Mouse (Mus musculus) kidney, adult 18-20 months (tissue): ENCODE results near the gene Plekha7.

Experiments
- DNase-seq: peaks from one replicate; pipeline ENCODE4 v3.0.0; 2021

Plekha7 gene

DNA sequence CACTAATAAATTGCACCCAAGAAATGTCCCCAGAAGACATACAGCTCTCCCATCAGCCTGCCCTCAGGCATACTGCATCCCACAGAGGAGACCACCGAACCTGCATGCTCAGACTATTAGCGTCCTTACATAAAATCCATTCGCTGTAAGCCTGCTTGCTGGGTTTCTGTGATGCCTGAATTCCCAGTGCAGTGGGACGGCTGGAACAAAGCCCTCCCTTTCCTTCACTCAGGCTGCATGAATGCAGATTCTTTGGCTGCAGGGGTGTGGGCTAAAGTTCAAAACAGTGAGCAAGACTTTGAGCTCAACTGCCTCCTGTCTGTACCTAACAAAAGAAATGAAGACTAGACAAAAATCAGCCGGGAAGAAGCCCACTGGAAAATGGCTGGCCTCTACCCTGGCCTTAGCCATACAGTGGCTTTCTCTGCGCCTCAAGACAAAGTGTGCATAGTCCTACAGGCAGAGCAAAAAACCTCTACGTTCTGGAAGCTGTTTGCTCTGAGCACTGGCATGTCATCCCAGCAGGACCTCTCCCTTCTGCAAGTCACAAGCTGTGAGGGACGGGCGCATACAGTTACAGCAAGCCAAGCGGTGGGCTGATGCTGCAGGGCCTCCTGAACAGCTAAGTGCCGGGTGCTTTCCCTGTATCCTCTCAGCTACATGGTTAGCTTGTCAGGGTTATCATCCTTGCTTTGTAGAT, 123.7 kb downstream of the Plekha7 start:
- DNase-seq = peak; percentile 22

DNA sequence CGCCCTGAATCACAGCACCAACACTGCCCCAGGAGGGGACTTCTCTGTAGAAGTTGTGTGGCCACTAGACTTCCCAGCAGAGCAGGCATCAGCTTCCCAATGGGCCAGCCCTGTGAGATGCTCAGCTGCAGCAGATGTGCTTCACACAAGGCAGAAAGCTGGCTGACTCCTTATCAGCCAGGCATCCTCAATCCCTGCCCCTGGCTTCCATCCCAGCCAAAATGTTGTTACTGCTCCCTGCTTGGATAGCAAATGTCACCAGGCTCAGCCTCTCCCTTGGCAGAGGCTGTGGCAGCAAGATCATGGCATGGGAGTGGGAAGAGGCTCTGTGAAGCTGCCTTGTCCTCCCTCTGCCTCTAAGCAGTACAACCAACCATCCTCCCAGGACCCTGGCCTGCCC, 125.7 kb downstream of the Plekha7 start:
- DNase-seq = no peak

DNA sequence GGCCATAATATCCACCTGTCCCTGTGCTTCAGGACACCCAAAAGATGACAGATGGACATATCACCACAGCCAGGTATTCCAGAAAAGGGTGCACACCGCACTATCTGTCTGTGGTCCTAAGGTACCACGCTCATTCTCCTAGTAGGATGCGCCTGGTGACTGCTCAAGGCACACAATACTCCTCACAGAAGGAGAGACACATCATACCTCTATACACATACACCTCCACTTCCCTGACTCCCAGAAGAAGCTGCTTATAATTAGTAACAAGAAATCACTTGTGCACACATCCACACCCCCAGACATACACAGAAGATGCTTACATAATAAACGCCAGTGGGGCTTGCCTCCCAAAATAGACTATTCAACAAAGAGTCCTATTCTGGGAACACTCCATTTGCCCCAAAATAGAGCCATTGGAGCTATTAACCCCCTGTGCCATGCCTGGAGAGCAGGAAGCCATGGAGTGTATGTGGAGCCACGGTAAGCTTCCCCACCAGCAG, 126.7 kb downstream of the Plekha7 start:
- no peak for DNase-seq

GRCm38 (mm10) chr7:116178916-116179315, 129.3 kb downstream of the Plekha7 start:
- DNase-seq = peak; percentile 51

DNA sequence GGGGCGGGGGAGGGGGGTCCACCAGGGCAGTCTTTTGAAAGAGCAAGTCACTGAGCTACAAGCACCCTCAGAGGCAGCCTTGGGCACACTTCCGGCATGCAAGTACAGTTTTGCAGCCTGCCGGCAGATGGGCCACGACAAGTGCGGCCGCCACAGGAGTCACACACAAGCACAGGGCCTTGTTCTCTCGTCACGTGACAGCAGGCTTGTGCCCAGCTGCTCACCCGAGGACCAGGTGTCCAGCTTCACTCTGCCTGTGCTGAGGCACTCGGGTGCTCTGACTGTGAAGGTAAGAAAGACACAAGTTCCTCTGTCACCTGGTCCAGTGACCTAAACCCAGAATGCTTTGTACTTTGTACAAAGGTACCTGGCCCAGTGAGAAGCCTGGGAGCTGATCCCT, 135.4 kb downstream of the Plekha7 start:
- DNase-seq = no peak

- no peak for DNase-seq
These were observed 138.8 kb downstream of the Plekha7 start for GRCm38 (mm10) chr7:116169426-116169825.

DNA sequence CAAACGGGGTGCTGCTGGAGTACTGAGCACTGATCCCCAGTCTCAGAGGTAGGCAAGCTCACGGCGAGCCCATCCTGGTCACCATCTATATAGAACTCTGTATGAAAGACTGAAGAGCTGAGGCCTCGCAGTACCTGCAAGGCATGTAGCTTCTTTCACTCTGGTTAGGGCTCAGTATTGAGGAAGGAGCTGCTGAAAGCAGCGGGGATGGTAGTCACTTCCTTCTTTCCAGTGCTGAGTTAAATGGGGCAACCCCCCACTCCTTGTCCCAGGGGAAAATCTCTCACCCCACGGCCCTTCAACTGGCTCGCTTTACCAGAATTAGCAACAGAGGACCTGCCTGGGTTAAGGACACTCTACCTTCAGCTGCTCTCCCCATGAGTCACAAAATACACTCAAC, 140.0 kb downstream of the Plekha7 start:
- DNase-seq = no peak

GRCm38 (mm10) chr7:116164232-116164631, 143.9 kb downstream of the Plekha7 start:
- DNase-seq = no peak

GRCm38 (mm10) chr7:116161544-116161943, 146.6 kb downstream of the Plekha7 start:
- peak; percentile 29 for DNase-seq

GRCm38 (mm10) chr7:116156894-116157143, 151.4 kb downstream of the Plekha7 start:
- no peak for DNase-seq

GRCm38 (mm10) chr7:116156072-116156893, 151.9 kb downstream of the Plekha7 start:
- DNase-seq = no peak

DNA sequence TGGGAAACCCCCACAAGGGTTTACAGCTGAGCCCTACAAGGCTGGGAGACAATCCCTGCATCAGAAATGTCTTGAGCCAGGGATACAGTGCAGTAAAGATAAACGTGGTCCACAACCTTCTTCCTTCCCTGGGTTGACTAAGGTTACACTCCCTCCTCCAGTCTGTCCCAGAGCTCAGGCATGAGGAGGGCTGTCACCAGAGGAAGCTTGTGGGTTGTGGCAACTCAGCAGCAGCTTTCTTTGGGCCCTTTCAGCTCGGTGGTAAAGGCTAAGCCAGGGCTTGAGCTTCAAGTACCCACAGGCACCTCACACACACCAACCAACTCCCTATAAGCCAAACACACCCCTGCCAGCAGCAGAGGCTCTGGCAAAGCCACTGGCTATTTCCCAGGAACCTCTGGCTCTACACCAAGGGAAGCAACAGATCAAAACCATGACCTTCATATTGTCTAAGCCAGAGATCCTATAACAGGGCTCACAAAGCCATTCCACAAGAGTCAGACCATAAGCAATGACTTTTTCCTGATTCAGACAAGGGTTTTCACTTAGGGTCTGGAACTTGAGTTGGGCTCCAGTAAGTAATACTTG, 154.3 kb downstream of the Plekha7 start:
- DNase-seq = no peak

DNA sequence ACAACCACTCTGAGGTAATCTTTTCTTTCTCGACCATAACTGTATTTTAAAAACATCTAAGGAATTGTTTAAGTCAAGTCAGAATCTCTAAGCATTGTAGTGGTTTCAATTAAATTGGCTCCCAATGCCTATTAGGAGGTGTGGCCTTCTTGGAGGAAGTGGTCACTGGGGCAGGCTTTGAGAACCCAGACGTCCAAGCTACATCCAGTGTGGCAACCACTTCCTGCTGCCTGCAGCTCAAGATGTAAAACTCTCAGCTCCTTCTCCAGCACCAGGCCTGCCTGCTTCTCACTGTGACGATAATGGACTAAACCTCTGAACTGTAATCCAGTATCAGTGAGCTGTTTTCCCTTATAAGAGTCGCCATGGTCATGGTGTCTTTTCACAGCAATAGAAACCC, 158.6 kb downstream of the Plekha7 start:
- no peak for DNase-seq

GRCm38 (mm10) chr7:116147114-116147513, 161.1 kb downstream of the Plekha7 start:
- DNase-seq = no peak

- DNase-seq = peak; percentile 24
These were observed 163.1 kb downstream of the Plekha7 start for GRCm38 (mm10) chr7:116145030-116145429.

DNA sequence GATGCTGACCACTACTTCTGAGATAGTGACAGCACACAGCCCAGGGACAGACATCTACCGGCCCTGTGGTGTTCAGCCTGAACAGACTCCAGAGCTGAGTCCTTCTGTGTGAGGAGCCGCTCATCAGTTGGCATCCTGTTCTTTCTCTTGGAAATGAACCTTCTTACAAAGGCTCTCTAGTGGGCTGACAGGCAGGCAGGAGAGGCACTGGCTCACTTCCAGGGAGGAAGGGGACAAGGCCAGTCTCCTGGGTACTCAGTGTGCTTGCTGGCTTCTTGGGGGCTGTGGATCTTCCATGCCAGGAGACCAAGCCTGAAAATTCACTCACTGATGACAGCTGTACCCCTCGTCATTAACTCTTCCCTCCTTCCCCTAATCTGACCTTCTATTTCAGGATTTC, 170.5 kb downstream of the Plekha7 start:
- no peak for DNase-seq

DNA sequence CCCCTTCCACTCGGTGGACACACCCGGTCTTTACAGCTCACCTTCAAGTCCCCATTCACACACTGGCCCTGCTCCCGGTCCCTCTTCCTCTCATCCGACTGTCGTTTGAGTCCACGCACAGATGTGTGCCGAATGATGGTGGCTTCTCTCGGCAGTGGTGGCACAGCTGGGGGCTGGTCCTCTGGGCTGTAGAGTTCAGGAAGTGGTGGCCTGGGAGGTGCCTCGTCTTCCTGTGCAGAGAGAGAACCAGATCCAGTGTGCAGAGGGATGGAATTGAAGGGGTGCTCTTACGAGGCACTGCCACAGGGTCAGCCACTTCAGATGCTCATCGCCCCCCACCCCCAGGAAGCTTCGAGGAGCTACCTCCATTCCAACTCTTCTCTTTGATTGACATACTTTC, 171.0 kb downstream of the Plekha7 start:
- no peak for DNase-seq

GRCm38 (mm10) chr7:116134413-116135292, 173.5 kb downstream of the Plekha7 start:
- no peak for DNase-seq

DNA sequence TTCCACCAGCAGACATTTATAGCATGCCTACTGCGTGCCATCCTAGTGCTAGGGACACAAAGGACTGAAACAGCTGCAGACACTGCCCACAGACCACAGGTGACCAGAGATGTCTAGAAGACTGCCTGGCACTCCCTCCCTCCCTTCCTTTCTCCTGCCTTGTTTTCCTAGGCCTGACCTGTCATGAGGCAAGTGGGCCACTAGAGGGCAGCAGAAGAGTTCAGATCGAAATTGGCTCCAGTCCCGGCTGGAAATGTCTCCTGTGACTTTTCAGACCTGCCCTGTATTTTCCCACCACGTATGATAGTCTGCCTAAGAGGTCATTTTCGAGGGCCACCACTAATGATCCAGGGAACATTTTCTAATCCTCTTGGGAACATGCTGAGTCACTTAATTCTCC, 176.1 kb downstream of the Plekha7 start:
- peak; percentile 81 for DNase-seq

GRCm38 (mm10) chr7:116131390-116131789, 176.8 kb downstream of the Plekha7 start:
- DNase-seq = no peak

GRCm38 (mm10) chr7:116129374-116129773, 178.8 kb downstream of the Plekha7 start:
- DNase-seq = no peak

DNA sequence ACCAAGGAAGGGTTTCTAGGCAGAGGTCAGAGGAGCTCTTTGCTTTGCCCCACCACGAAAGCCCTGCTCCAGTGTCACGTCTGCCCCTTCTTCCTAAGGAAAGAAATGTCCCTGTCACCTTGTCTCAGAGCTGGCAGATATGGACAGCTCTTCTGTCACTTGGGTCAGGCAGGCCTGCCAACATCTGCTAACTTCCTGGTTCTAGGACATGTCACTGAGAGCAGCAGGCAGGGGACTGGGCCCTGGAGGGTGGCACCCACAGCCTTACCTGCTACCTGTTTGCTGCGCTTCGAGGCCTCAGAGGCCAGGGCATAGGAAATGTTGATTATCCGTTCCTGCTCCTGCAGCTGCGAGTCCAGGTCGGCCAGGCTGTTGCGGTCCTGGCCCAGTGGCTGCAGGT, 179.9 kb downstream of the Plekha7 start:
- no peak for DNase-seq

DNA sequence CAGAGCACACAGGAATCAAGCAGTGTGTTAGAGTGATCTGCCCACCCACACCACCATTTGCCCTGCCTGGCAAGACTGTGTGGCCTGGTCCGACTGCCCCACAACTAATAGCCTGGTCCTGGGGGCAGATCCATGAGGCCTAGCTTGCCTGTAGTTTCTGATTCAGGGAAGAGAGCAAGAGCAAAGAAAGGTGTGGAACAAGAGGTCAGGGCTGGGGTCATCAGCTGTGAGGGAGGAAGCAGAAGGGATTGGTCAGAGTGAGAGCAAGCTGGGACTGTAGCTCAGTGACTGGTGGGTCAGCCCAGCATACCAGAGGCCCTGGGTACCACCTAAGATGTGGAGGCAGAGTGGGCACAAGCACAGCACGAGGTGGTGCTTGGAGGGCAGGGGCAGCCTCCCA, 181.1 kb downstream of the Plekha7 start:
- DNase-seq = no peak
